Comparison of ENCODE assay signal across 1 mouse cellular context in genomic region chr13:21755707-21756106, GRCm38 (mm10).
TF ChIP-seq lines count a peak whose summit lies in the region.

No protein-coding gene starts in this region.

TF ChIP-seq in MEL, 35 proteins besides CTCF, POLR2A, EP300 and RAD21:
- no peak for TF ChIP-seq KAT2A (conservative IDR thresholded peaks at IDR 0.05; ENCODE audit: low read depth, low read length)
- no peak for TF ChIP-seq MEF2A (IDR thresholded peaks at IDR 0.05; ENCODE audit: extremely low read depth, insufficient replicate concordance, low read depth, low read length, poor library complexity, severe bottlenecking)
- TF ChIP-seq MXI1 (IDR thresholded peaks at IDR 0.05; ENCODE audit: low read depth, low read length), result no peak
- no peak for TF ChIP-seq HCFC1 (IDR thresholded peaks at IDR 0.05; ENCODE audit: low read depth, low read length)
- no peak for TF ChIP-seq MAZ (IDR thresholded peaks at IDR 0.05; ENCODE audit: low read depth, low read length)
- TF ChIP-seq CHD2 (IDR thresholded peaks at IDR 0.05; ENCODE audit: low read length), result no peak
- TF ChIP-seq GABPA (IDR thresholded peaks at IDR 0.05; ENCODE audit: low read depth, low read length), result no peak
- no peak for TF ChIP-seq NELFE (IDR thresholded peaks at IDR 0.05; ENCODE audit: low read depth, low read length)
- TF ChIP-seq MYB (IDR thresholded peaks at IDR 0.05; ENCODE audit: low read depth, low read length), result no peak
- TF ChIP-seq POLR2AphosphoS5 (IDR thresholded peaks at IDR 0.05; ENCODE audit: borderline replicate concordance, low read depth, low read length), result no peak
- TF ChIP-seq ZC3H11A (IDR thresholded peaks at IDR 0.05; ENCODE audit: low read depth, low read length), result no peak
- no peak for TF ChIP-seq MAFK (IDR thresholded peaks at IDR 0.05; ENCODE audit: borderline replicate concordance, low read depth, low read length)
- TF ChIP-seq ETS1 (IDR thresholded peaks at IDR 0.05; ENCODE audit: low read depth, low read length), result no peak
